Mouse (Mus musculus): ENCODE data around the gene Nacad.
"Not testable (repeated sequence)": the region's sequence is repeated elsewhere in the genome, so short reads cannot be mapped to it uniquely, and the experiment has no call there.

Nacad gene

GRCm38 (mm10) chr11:6605491-6606399 is at the start of gene Nacad:
Gene Nacad, minus strand, starts transcription at chr11:6606053.
- no peak for DNase-seq (ENCODE audit: extremely low read depth, low read depth, low spot score)

- DNase-seq (ENCODE audit: extremely low read depth, low read depth, low spot score): no peak
These were observed 49.0 kb upstream of the Nacad start for GRCm38 (mm10) chr11:6654903-6655302.

DNA sequence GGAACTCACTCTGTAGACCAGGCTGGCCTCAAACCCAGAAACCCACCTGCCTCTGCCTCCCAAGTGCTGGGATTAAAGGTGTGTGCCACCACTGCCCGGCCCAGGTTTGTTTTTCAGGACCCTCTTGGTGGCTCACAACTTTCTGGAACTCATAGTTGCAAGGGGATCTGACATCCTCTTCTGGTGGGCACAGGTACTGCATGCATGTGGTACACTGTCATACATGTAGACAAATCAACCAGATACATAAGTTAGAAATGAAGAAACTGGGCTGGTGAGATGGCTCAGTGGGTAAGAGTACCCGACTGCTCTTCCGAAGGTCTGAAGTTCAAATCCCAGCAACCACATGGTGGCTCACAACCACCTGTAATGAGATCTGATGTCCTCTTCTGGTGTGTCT is 47.1 kb upstream of the Nacad start:
- not testable (repeated sequence) for DNase-seq (ENCODE audit: extremely low read depth, low read depth, low spot score)

GRCm38 (mm10) chr11:6650519-6650918 is 44.7 kb upstream of the Nacad start:
- DNase-seq (ENCODE audit: extremely low read depth, low read depth, low spot score): no peak

GRCm38 (mm10) chr11:6647831-6648724 is 42.2 kb upstream of the Nacad start:
- DNase-seq (ENCODE audit: extremely low read depth, low read depth, low spot score): no peak

DNA sequence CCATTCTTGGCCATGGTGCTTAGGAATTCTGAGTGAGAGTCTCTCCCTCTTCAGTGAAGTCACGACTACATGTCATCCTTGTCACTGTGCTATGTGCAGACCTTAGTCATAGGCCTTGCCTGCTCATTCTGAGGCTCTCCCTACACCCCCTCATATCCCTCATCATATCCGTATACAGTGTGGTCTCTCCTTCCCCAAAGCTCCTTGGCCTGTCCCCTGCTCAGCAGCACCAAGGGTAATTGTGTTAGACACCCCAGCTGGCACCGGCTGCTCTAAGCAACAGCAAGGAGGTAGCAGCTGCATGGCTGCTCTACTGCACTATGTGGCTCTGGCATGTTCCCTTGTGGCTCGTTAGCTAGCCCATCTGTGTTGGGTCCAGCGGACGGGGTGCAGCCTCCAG is 38.7 kb upstream of the Nacad start:
- DNase-seq (ENCODE audit: extremely low read depth, low read depth, low spot score): no peak

DNA sequence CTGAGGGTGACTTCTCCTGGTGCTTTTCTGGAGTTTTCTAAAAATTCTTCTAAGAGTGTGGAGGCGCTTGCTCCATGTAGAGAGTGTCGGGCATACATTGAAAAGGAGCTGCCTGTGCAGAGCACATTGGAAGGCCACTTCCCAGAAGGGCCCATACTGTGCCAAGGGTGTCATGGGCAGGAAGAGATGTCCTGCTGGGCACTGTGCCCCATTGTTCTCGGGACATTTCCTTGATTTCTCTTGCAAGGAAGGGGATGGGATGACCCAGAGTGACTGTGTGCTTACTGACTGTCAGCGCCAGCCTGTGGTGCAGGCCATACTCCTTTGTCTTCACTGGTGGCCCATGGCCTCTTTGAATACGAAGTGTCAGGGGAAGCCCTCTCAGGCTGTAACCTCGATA is 33.2 kb upstream of the Nacad start:
- DNase-seq (ENCODE audit: extremely low read depth, low read depth, low spot score): no peak

GRCm38 (mm10) chr11:6638537-6638936 is 32.7 kb upstream of the Nacad start, which contains the start of gene Wap:
Gene Wap, minus strand, starts transcription at chr11:6638637.
- no peak for DNase-seq (ENCODE audit: extremely low read depth, low read depth, low spot score)

DNA sequence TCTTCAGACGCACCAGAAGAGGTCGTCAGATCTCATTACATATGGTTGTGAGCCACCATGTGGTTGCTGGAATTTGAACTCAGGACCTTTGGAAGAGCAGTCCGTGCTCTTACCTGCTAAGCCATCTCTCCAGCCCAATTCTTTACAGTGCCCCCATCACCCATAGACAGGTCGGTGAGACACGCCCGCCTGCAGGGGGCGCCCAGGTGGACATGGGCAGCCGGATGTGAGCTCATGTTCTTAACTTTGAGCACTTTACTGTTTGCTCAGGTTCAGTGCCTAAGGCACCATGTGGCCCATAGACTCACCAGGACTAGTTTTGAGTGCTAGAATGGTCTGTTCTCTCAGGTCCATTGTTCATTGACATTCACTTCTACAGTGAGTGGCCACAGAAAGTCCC is 30.3 kb upstream of the Nacad start:
- DNase-seq (ENCODE audit: extremely low read depth, low read depth, low spot score): no peak

DNA sequence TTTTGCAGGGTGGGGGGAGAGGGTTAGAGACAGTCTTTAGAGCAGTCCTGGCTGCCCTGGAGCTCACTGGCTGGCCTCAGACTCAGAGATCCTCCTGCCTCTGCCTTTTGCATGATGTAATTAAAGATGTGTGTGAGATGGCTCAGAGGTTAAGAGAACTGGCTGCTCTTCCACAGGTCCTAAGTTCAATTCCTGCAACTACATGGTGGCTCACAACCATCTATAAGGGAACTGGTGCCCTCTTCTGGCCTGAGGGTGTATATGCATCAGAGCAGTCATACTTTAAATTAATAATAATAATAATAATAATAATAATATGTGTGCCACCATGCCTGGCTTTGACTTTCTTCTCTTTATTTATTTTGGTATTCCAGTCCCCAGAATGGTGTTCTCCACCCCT is 23.8 kb upstream of the Nacad start:
- DNase-seq (ENCODE audit: extremely low read depth, low read depth, low spot score): no peak

- DNase-seq (ENCODE audit: extremely low read depth, low read depth, low spot score): no peak
These were observed 22.7 kb upstream of the Nacad start for GRCm38 (mm10) chr11:6628568-6628967.

GRCm38 (mm10) chr11:6627731-6628130 is 21.9 kb upstream of the Nacad start:
- DNase-seq (ENCODE audit: extremely low read depth, low read depth, low spot score): no peak

DNA sequence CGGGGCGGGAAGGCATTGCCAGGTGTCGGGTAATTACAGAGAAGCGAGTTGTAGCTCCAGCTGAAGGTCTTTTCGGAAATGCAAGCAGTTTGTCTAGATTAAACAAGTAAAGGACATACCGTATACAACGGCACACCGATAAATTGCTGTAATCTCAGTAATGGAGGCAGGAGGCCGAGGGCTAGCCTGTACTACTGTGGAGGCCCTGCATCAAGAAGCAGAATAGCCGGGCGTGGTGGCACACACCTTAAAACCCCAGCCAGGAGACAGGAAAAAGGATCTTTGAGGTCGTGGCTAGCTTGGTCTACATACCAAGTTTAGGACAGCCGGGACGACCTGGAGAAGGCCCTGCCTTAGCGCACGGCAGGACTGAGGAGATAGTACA is 20.5 kb upstream of the Nacad start:
- no peak for DNase-seq (ENCODE audit: extremely low read depth, low read depth, low spot score)

- peak; percentile 33 for DNase-seq (ENCODE audit: extremely low read depth, low read depth, low spot score)
These were observed 19.9 kb upstream of the Nacad start, which contains the start of gene Tbrg4 for GRCm38 (mm10) chr11:6625478-6626387. Gene Tbrg4, minus strand, starts transcription at chr11:6626067.

- peak; percentile 25 for DNase-seq (ENCODE audit: extremely low read depth, low read depth, low spot score)
These were observed 18.9 kb upstream of the Nacad start for GRCm38 (mm10) chr11:6624619-6625382.

DNA sequence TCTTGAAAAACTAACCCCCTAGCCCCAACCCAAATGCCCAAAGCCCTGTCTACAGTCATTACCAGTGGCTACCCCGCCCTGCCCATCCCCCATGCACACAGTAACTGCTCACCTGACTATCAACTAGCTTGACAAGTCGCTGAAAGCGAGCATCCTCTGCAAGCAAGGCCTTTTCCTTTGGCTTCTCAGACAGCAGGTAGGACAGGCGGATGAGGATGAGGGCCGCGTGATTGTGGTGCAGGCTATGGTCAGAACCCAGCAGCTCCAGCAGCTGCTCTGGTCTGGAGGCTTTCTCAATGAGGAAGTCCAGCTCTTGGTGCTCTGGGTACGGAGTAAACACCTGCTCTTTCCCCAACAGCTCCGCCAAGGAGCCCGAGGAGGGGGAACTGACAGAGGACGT is 17.9 kb upstream of the Nacad start:
- no peak for DNase-seq (ENCODE audit: extremely low read depth, low read depth, low spot score)

GRCm38 (mm10) chr11:6615250-6616205 is 9.7 kb upstream of the Nacad start:
- no peak for DNase-seq (ENCODE audit: extremely low read depth, low read depth, low spot score)

DNA sequence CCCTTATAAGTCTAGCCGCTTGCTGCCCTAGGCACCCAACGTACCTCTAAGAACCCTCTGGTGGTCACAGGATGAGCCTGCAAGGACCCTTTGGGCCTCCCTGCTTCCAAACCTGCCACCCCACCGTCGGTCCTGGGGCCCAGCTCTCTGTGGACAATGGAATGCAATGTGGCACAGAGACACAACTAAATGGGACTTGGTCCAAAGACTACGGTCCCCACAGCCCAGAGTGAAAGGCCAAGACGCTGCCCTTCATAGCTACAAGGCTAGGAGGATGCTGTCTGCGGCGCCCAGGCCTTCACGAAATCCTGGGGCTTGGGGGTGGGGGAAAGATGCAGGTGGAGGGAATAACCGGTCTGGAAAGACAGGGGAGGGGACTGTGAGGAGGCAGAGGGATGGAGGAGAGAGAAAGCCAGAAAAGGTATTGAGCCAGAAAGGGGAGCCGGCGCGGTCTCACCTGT is 802 bp downstream of the Nacad start:
- no peak for DNase-seq (ENCODE audit: extremely low read depth, low read depth, low spot score)

- DNase-seq (ENCODE audit: extremely low read depth, low read depth, low spot score): no peak
These were observed 1.3 kb downstream of the Nacad start for GRCm38 (mm10) chr11:6604604-6604936.
